ENCODE assay signal across 14 mouse cellular contexts in genomic region chr15:100066702-100067101, GRCm38 (mm10). TPM values are rescaled to one million over a fixed set of nuclear protein-coding genes. Genes with fewer than 3 reads are reported as not detected.
DNase-seq lines count a peak whose midpoint lies in the region; ATAC-seq and TF ChIP-seq lines count a peak whose summit lies in the region.
"Had no signal": no experiment of that assay in that cellular context is flagged by ENCODE, and none has a peak within 500 bp of the region (broad histone marks: within the 10 kb centered on the region; RNA-seq: fewer than 3 reads in every experiment).

No protein-coding gene starts in this region.

- WGBS in forebrain, embryonic 15.5 days: 22% methylated on average over 9 of the region's 9 CpGs
- WGBS in forebrain, embryonic 12.5 days: 50% methylated on average over 9 of the region's 9 CpGs
- 58% methylated on average over 9 of the region's 9 CpGs for WGBS in lung, embryonic 15.5 days
- 25% methylated on average over 9 of the region's 9 CpGs for WGBS in kidney, adult 2 months
- 69% methylated on average over 9 of the region's 9 CpGs for WGBS in stomach, embryonic 14.5 days
- 63% methylated on average over 9 of the region's 9 CpGs for WGBS in hindbrain, embryonic 13.5 days

- no peak for TF ChIP-seq POLR2A in kidney, adult 2 months (IDR thresholded peaks at IDR 0.05; ENCODE audit: low read depth, low read length)

- no peak for ATAC-seq in forebrain, embryonic 15.5 days (replicated peaks)
- no peak for ATAC-seq in forebrain, embryonic 12.5 days (ENCODE audit: low FRiP score)
- no peak for ATAC-seq in lung, embryonic 15.5 days (ENCODE audit: borderline replicate concordance, extremely low read depth, low FRiP score, low TSS enrichment)
- no peak for ATAC-seq in stomach, embryonic 14.5 days (ENCODE audit: insufficient number of reproducible peaks, insufficient read depth, low FRiP score, low read depth)
- no peak for ATAC-seq in hindbrain, embryonic 13.5 days (ENCODE audit: low FRiP score)
- ATAC-seq: midbrain, embryonic 16.5 days had no signal

- H3K4me3 ChIP-seq in forebrain, embryonic 15.5 days: no peak overlapping the region
- H3K4me3 ChIP-seq in forebrain, embryonic 12.5 days (replicated peaks): no peak overlapping the region
- no peak overlapping the region for H3K4me3 ChIP-seq in lung, embryonic 15.5 days
- no peak overlapping the region for H3K4me3 ChIP-seq in kidney, adult 2 months (ENCODE audit: insufficient read depth, low read depth, low read length)
- no peak overlapping the region for H3K4me3 ChIP-seq in stomach, embryonic 14.5 days (ENCODE audit: low read depth, low read length)
- H3K4me3 ChIP-seq in hindbrain, embryonic 13.5 days: no peak overlapping the region
- H3K4me3 ChIP-seq: heart, adult 2 months; hindbrain, embryonic 12.5 days had no signal

- TF ChIP-seq CTCF in kidney, adult 2 months (conservative IDR thresholded peaks at IDR 0.05; ENCODE audit: insufficient read depth, insufficient read length, low read depth, low read length): no peak

- H3K9me3 ChIP-seq in forebrain, embryonic 15.5 days: no peaks in the 10 kb centered on the region
- no peaks in the 10 kb centered on the region for H3K9me3 ChIP-seq in forebrain, embryonic 12.5 days
- no peaks in the 10 kb centered on the region for H3K9me3 ChIP-seq in lung, embryonic 15.5 days
- no peaks in the 10 kb centered on the region for H3K9me3 ChIP-seq in stomach, embryonic 14.5 days (ENCODE audit: control insufficient read depth, low read depth, low read length)
- no peaks in the 10 kb centered on the region for H3K9me3 ChIP-seq in hindbrain, embryonic 13.5 days
- H3K9me3 ChIP-seq: hindbrain, embryonic 12.5 days had no signal

- H3K4me1 ChIP-seq in forebrain, embryonic 15.5 days: peaks cover 19% of the 10 kb centered on the region
- H3K4me1 ChIP-seq in forebrain, embryonic 12.5 days: peaks cover 5% of the 10 kb centered on the region; the same call in 1 of the 2 replicates
- peaks cover 5% of the 10 kb centered on the region; the same call in 1 of the 2 replicates for H3K4me1 ChIP-seq in lung, embryonic 15.5 days
- H3K4me1 ChIP-seq in kidney, adult 2 months (ENCODE audit: control insufficient read depth, insufficient read depth, low read length): peaks cover 20% of the 10 kb centered on the region; the same call in 1 of the 2 replicates
- H3K4me1 ChIP-seq in stomach, embryonic 14.5 days (ENCODE audit: control insufficient read depth, insufficient read depth, low read length): 0 out of 2 replicates have a peak, but pooled peaks cover 3% of the 10 kb centered on the region
- peaks cover 29% of the 10 kb centered on the region for H3K4me1 ChIP-seq in hindbrain, embryonic 13.5 days (replicated peaks)

- 0 out of 2 replicates have a peak overlapping the region, but pooled peaks have one; percentile 6 for H3K27ac ChIP-seq in forebrain, embryonic 15.5 days (replicated peaks)
- no peak overlapping the region for H3K27ac ChIP-seq in forebrain, embryonic 12.5 days
- peak overlapping the region; percentile 50; the same call in 1 of the 2 replicates for H3K27ac ChIP-seq in lung, embryonic 15.5 days
- peak overlapping the region; percentile 58; the same call in 1 of the 2 replicates for H3K27ac ChIP-seq in kidney, adult 2 months (ENCODE audit: insufficient read depth, low read depth, low read length)
- peak overlapping the region; percentile 44; the same call in 1 of the 2 replicates for H3K27ac ChIP-seq in stomach, embryonic 14.5 days (ENCODE audit: low read length)
- H3K27ac ChIP-seq in hindbrain, embryonic 13.5 days: no peak overlapping the region
- H3K27ac ChIP-seq: heart, adult 2 months; hindbrain, embryonic 12.5 days; macrophage had no signal

- H3K27me3 ChIP-seq in forebrain, embryonic 15.5 days: no peaks in the 10 kb centered on the region
- H3K27me3 ChIP-seq in forebrain, embryonic 12.5 days: no peaks in the 10 kb centered on the region
- H3K27me3 ChIP-seq in lung, embryonic 15.5 days: no peaks in the 10 kb centered on the region
- H3K27me3 ChIP-seq in kidney, adult 2 months (replicated peaks; ENCODE audit: control insufficient read depth, insufficient read depth, low read length): no peaks in the 10 kb centered on the region
- H3K27me3 ChIP-seq in stomach, embryonic 14.5 days (ENCODE audit: control insufficient read depth, insufficient read depth, low read length): no peaks in the 10 kb centered on the region
- no peaks in the 10 kb centered on the region for H3K27me3 ChIP-seq in hindbrain, embryonic 13.5 days
- H3K27me3 ChIP-seq: hindbrain, embryonic 12.5 days had no signal

- H3K36me3 ChIP-seq in forebrain, embryonic 15.5 days: no peaks in the 10 kb centered on the region
- no peaks in the 10 kb centered on the region for H3K36me3 ChIP-seq in forebrain, embryonic 12.5 days (replicated peaks)
- no peaks in the 10 kb centered on the region for H3K36me3 ChIP-seq in lung, embryonic 15.5 days
- H3K36me3 ChIP-seq in kidney, adult 2 months (ENCODE audit: control insufficient read depth, insufficient read depth, low read length): no peaks in the 10 kb centered on the region
- H3K36me3 ChIP-seq in stomach, embryonic 14.5 days (ENCODE audit: control insufficient read depth, insufficient read depth, low read length): no peaks in the 10 kb centered on the region
- no peaks in the 10 kb centered on the region for H3K36me3 ChIP-seq in hindbrain, embryonic 13.5 days
- H3K36me3 ChIP-seq: hindbrain, embryonic 12.5 days had no signal

- no peak for DNase-seq in lung, postnatal 14 days
- DNase-seq in kidney, adult 2 months: peak; percentile 52
- no peak for DNase-seq in layer of hippocampus, adult 9-11 months
- DNase-seq: cerebellum, adult 18-20 months; heart, adult 2 months; thymus, postnatal 36 days had no signal

- H3K9ac ChIP-seq in forebrain, embryonic 15.5 days (replicated peaks): no peak overlapping the region
- no peak overlapping the region for H3K9ac ChIP-seq in forebrain, embryonic 12.5 days
- H3K9ac ChIP-seq in lung, embryonic 15.5 days: no peak overlapping the region
- H3K9ac ChIP-seq in stomach, embryonic 14.5 days (replicated peaks; ENCODE audit: low read depth, low read length): no peak overlapping the region
- no peak overlapping the region for H3K9ac ChIP-seq in hindbrain, embryonic 13.5 days
- H3K9ac ChIP-seq: hindbrain, embryonic 12.5 days had no signal

- H3K4me2 ChIP-seq in forebrain, embryonic 15.5 days (replicated peaks): no peak overlapping the region
- H3K4me2 ChIP-seq in forebrain, embryonic 12.5 days: no peak overlapping the region
- H3K4me2 ChIP-seq in lung, embryonic 15.5 days: no peak overlapping the region
- no peak overlapping the region for H3K4me2 ChIP-seq in stomach, embryonic 14.5 days (replicated peaks; ENCODE audit: low read depth, low read length)
- no peak overlapping the region for H3K4me2 ChIP-seq in hindbrain, embryonic 13.5 days
- H3K4me2 ChIP-seq: hindbrain, embryonic 12.5 days had no signal

RNA-seq across cellular contexts. Expression of gene Dip2b, which starts 28.2 kb away (rescaled TPM):
- polyA plus RNA-seq in forebrain, embryonic 15.5 days (2015; fragmentation: Nextera tagmentation; extraction: Ambion mirVana): 20.2 and 20.5 TPM in 2 replicates
- 25.8 and 27.3 TPM in 2 replicates for polyA plus RNA-seq in forebrain, embryonic 12.5 days (2016; fragmentation: Nextera tagmentation; extraction: Ambion mirVana)
- 9.1 and 10.5 TPM in 2 replicates for polyA plus RNA-seq in lung, embryonic 15.5 days (2015; fragmentation: Nextera tagmentation; extraction: Ambion mirVana)
- polyA plus RNA-seq in kidney, adult 2 months (2012; rRNA removed): 4.7 and 5.4 TPM in 2 replicates
- polyA plus RNA-seq in stomach, embryonic 14.5 days (2014; fragmentation: Nextera tagmentation; extraction: Ambion mirVana): 18.2 and 19.0 TPM in 2 replicates
- polyA plus RNA-seq in hindbrain, embryonic 13.5 days (2015; fragmentation: Nextera tagmentation; extraction: Ambion mirVana): 19.1 and 19.6 TPM in 2 replicates

Comparison
In these comparisons a context has a peak if more than half of its experiments do, and no peak if none do; other contexts are left out.
1. H3K27ac ChIP-seq: peak in forebrain, embryonic 15.5 days (single experiment), lung, embryonic 15.5 days (single experiment), kidney, adult 2 months (single experiment) and stomach, embryonic 14.5 days (single experiment); none in forebrain, embryonic 12.5 days (single experiment) and hindbrain, embryonic 13.5 days (single experiment).